Mouse (Mus musculus) testis, adult 2 months (tissue): Measurements from ENCODE around the gene Heyl. TPM values are rescaled to one million over a fixed set of nuclear protein-coding genes. Genes with fewer than 3 reads are reported as not detected.

Experiments
- H3K27ac ChIP-seq: fragments of 200-500 bp; 2 replicates; pipeline ENCODE4 v1.5.1; 2012; ENCODE audit warnings: low read depth, low read length; ENCODE audit not compliant: control insufficient read depth, insufficient read depth
- H3K27me3 ChIP-seq: fragments of 200-500 bp; 2 replicates; pipeline ENCODE4 v1.6.1; 2012; ENCODE audit warnings: mild to moderate bottlenecking, low read length, moderate library complexity; ENCODE audit not compliant: control insufficient read depth, insufficient read depth
- H3K36me3 ChIP-seq: fragments of 200-500 bp; 2 replicates; pipeline ENCODE4 v1.6.1; 2012; ENCODE audit warnings: mild to moderate bottlenecking, low read length; ENCODE audit not compliant: control insufficient read depth, insufficient read depth
- H3K4me1 ChIP-seq: fragments of 200-500 bp; 2 replicates; pipeline ENCODE4 v1.6.1; 2012; ENCODE audit warnings: low read length; ENCODE audit not compliant: control insufficient read depth, insufficient read depth
- H3K4me3 ChIP-seq: fragments of 200-500 bp; 2 replicates; pipeline ENCODE4 v1.5.1; 2012; ENCODE audit warnings: low read depth, mild to moderate bottlenecking, low read length, moderate library complexity, mixed read lengths; ENCODE audit not compliant: control insufficient read depth
- CTCF ChIP-seq: fragments of 200-500 bp; IDR thresholded peaks from 2 replicates; pipeline ENCODE4 v1.5.1; 2012; ENCODE audit warnings: low read depth, mild to moderate bottlenecking, inconsistent platforms, low read length, moderate library complexity; ENCODE audit not compliant: control insufficient read depth, insufficient read depth, insufficient replicate concordance
- POLR2A ChIP-seq: fragments of 200-500 bp; IDR thresholded peaks from 2 replicates; pipeline ENCODE4 v1.6.1; 2012; ENCODE audit warnings: low read depth, mild to moderate bottlenecking, inconsistent platforms, low read length, moderate library complexity; ENCODE audit not compliant: control insufficient read depth
- polyA plus RNA-seq: library from polyadenylated mRNA; depleted of rRNA; stranded (reverse); fragments of >200 nt; gene quantifications from 2 replicates; pipeline ENCODE4 v1.2.3, GENCODE M21; 2012

Gene Heyl
- polyA plus RNA-seq, 1 experiment, result 0.88 TPM

DNA sequence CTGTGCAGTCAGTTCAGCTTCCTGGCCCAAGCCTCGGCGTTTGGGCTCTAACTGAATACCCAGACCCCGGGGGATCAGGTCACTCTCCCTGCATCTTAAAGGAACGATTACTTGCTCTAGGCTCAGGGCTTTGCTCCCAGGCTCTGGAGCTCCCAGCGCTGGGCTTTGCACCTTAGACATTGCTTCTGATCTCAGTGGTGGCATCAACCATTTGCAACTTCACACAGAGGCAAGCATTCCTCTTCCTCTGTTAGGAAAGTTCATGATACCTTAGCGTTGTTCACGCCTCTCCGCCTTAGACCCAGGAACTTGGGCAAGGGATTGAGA is 31.3 kb upstream of the Heyl start:
- no peaks in the 10 kb centered on the region; the same call in 1 of the 2 replicates for H3K27me3 ChIP-seq
- no peaks in the 10 kb centered on the region for H3K36me3 ChIP-seq
- H3K4me3 ChIP-seq, result no peak overlapping the region
- no peak overlapping the region for H3K27ac ChIP-seq
- peaks cover 15% of the 10 kb centered on the region for H3K4me1 ChIP-seq
- TF ChIP-seq POLR2A, result no peak
- TF ChIP-seq CTCF, result no peak

DNA sequence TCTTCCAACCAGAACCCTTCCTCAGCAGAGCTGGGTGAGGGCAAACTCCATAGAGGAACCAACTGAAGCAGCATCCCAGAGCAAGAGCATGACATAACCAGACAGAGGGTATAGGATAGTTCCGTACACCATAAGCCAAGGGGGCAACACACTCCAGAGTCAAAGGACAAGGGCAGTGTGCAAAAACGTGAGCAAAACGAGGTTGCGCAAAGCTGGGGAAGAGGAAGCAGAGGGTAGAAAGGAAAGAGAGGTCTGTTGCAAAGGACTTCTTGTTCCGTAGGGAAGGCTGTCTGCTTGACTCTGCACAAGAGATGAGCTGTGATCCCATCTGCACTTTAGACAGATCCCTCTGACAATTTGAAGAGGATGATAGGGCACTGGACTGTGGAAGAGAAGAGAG is 26.0 kb upstream of the Heyl start:
- H3K27ac ChIP-seq, result no peak overlapping the region
- no peak overlapping the region for H3K4me3 ChIP-seq
- no peaks in the 10 kb centered on the region for H3K36me3 ChIP-seq
- H3K4me1 ChIP-seq, result no peaks in the 10 kb centered on the region
- TF ChIP-seq POLR2A, result no peak
- TF ChIP-seq CTCF, result no peak
- no peaks in the 10 kb centered on the region for H3K27me3 ChIP-seq

DNA sequence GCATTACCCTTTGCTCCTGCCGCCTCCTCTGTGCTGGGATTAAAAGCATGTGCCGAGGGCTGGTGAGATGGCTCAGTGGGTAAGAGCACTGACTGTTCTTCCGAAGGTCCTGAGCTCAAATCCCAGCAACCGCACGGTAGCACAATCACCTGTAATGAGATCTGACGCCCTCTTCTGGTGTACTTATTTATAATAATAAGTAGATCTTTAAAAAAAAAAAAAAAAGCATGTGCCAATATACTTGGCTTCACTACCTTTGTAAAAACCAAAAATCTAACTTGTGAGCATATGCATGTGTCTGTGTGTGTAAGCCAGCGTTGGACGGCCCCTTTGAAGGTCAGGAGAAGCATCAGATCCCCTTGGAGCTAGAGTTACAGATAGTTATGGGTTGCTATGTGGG is 22.4 kb upstream of the Heyl start:
- H3K4me3 ChIP-seq, result no peak overlapping the region
- no peaks in the 10 kb centered on the region; the same call in 1 of the 2 replicates for H3K4me1 ChIP-seq
- no peak for TF ChIP-seq POLR2A
- no peak for TF ChIP-seq CTCF
- H3K27me3 ChIP-seq, result no peaks in the 10 kb centered on the region
- H3K36me3 ChIP-seq, result no peaks in the 10 kb centered on the region
- no peak overlapping the region for H3K27ac ChIP-seq

DNA sequence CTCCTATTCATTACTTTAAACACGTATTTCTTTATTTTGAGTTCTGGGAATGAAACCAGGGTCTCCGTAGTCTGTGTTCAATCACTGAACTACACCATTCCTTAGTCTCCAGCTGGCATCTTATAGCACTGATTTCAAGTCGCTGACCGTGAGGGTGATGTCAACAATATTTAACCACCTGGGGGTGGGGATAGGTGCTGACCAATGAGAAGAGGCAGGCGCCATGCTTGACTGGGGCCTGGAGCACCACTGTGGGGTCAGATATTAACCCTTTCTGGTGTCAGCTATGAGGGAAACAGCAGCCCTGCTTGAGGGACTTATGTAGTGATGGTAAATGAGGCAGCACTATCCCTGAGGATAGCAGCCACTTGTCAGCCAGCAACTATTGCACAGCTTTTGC is 21.9 kb upstream of the Heyl start:
- Histone ChIP-seq H3K27me3 (no peaks in the 10 kb centered on the region), H3K27ac (no peak overlapping the region), H3K36me3 (no peaks in the 10 kb centered on the region), H3K4me1 (no peaks in the 10 kb centered on the region; the same call in 1 of the 2 replicates), H3K4me3 (no peak overlapping the region)
- TF ChIP-seq POLR2A (no peak), CTCF (no peak)

DNA sequence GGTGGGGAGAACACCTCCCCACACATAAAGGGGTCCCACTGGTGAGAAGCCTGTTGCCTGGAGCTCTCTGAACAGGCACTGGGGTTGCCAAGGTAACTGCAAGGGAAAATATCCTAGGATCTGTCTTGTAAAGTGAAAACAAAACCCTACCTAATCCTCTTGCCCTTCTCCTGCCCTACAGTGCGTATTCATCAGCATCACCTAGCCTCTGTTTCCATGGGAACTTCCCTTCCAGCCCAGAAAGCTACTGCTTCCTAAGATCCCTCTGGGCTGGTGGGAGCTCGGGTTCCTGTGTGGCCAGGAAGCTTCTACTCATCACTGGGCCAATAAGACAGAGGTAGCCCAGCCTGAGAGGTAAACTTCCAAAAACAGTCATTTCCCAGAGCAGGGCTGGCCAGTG is 21.0 kb upstream of the Heyl start:
- TF ChIP-seq CTCF, result no peak
- TF ChIP-seq POLR2A, result no peak
- no peak overlapping the region for H3K27ac ChIP-seq
- H3K36me3 ChIP-seq, result no peaks in the 10 kb centered on the region
- no peaks in the 10 kb centered on the region for H3K27me3 ChIP-seq
- H3K4me1 ChIP-seq, result no peaks in the 10 kb centered on the region; the same call in 1 of the 2 replicates
- H3K4me3 ChIP-seq, result no peak overlapping the region

DNA sequence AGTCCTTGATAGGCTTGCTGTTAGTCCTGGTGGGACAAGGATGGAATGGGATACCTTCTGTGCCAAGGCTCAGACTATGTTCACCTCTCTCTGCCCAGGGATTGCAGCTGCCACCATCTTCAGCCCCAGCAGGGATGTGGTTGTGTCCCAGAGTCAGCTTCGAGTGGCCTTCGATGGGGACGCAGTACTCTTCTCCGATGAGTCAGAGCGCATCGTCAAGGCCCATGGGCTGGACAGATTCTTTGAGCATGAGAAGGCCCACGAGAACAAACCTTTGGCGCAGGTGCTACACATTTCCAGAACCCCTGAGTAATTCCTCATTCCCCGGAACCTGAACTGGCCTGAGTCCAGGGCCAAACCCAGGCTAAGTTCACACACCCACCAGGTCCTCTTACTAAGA is 19.4 kb upstream of the Heyl start:
- no peak overlapping the region for H3K4me3 ChIP-seq
- no peaks in the 10 kb centered on the region for H3K36me3 ChIP-seq
- H3K27ac ChIP-seq, result no peak overlapping the region
- TF ChIP-seq POLR2A (no peak), CTCF (no peak)
- no peaks in the 10 kb centered on the region; the same call in 1 of the 2 replicates for H3K4me1 ChIP-seq
- no peaks in the 10 kb centered on the region for H3K27me3 ChIP-seq

DNA sequence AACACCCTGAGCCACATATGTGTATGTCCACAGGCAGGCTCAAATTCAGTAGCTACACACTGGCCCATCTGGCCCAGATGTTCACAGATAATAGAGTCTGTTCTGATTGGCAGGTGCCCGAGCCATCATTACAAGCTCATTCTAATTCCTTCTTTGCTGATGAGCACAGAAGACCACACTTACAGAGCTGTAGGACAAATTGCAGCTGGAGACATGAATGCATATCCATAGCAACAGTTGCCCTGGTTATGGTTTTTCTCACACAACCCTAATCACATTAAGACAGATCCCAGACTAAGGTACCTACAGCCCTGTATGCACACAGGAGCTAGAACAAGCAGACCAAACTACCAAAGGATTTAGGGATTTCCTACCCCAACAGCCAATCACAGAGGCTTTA is 18.0 kb upstream of the Heyl start:
- Histone ChIP-seq H3K27ac (no peak overlapping the region), H3K4me3 (no peak overlapping the region), H3K4me1 (no peaks in the 10 kb centered on the region; the same call in 1 of the 2 replicates), H3K36me3 (no peaks in the 10 kb centered on the region), H3K27me3 (no peaks in the 10 kb centered on the region)
- TF ChIP-seq POLR2A (no peak), CTCF (no peak)

DNA sequence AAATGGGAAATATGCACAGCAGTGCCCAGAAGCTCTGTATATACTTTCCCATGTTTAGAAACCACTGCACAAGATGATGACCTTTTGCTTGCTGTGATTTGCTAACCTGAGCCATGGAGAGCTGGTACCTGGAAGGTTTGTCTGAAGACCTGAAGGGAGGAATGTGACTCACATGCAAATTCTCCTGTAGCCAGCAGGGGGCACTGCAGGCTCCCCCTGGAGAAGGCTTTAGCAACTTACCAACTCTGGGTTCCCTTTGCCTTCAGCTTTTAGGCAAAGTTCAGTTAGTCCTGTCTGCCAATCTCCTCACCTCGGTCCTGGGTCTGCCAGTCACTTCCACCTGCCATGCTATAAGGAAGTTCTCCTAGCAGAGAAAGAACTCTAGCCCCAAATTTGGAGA is 16.6 kb upstream of the Heyl start:
- Histone ChIP-seq H3K27ac (no peak overlapping the region), H3K27me3 (no peaks in the 10 kb centered on the region), H3K4me3 (no peak overlapping the region), H3K36me3 (no peaks in the 10 kb centered on the region), H3K4me1 (no peaks in the 10 kb centered on the region; the same call in 1 of the 2 replicates)
- TF ChIP-seq CTCF, result peak; percentile 86
- TF ChIP-seq POLR2A, result no peak
